Mouse (Mus musculus) forebrain, embryonic 10.5 days (tissue): ENCODE measurements around the gene Rnf7. TPM values are rescaled to one million over a fixed set of nuclear protein-coding genes. Genes with fewer than 3 reads are reported as not detected.
A peak's percentile ranks its signal among the peaks of the same experiment; 100 is the strongest.

Source experiments
- DNase-seq: peaks from one replicate; pipeline ENCODE4 v3.0.0-alpha.2; 2017; ENCODE audit warnings: low spot score; ENCODE audit errors: extremely low spot score
- H3K27ac ChIP-seq: fragments of 300-500 bp; sonication (generic); 2 replicates; pipeline ENCODE4 v1.5.1; 2016; ENCODE audit warnings: mild to moderate bottlenecking
- H3K27me3 ChIP-seq: fragments of 300-500 bp; sonication (generic); 2 replicates; pipeline ENCODE4 v1.6.1; 2016; ENCODE audit warnings: mild to moderate bottlenecking; ENCODE audit not compliant: poor library complexity, severe bottlenecking
- H3K36me3 ChIP-seq: fragments of 300-500 bp; sonication (generic); replicated peaks from 2 replicates; pipeline ENCODE4 v1.6.1; 2016; ENCODE audit warnings: mild to moderate bottlenecking, moderate library complexity
- H3K4me1 ChIP-seq: fragments of 300-500 bp; sonication (generic); 2 replicates; pipeline ENCODE4 v1.6.1; 2016
- H3K4me3 ChIP-seq: fragments of 300-500 bp; sonication (generic); 2 replicates; pipeline ENCODE4 v1.5.1; 2016; ENCODE audit warnings: mild to moderate bottlenecking, moderate library complexity
- H3K9me3 ChIP-seq: fragments of 300-500 bp; sonication (generic); 2 replicates; pipeline ENCODE4 v1.6.1; 2016; ENCODE audit warnings: mild to moderate bottlenecking, moderate library complexity
- WGBS: fragments of 180-500 bp; shearing (Covaris S2); methylation state at CpG from one replicate; pipeline ENCODE4 v1.1.7; 2016; 5-methylcytosine and 5-hydroxymethylcytosine counted together
- polyA plus RNA-seq: library from polyadenylated mRNA; unstranded; fragments of >200 nt; fragmentation: Nextera tagmentation; extraction: Ambion mirVana; gene quantifications from 2 replicates; pipeline ENCODE4 v1.2.1, GENCODE M21; 2016

Rnf7 gene
- polyA plus RNA-seq, 1 experiment from 2014 or later = 269 TPM

- Histone ChIP-seq H3K27ac (peak overlapping the region; percentile 75), H3K4me3 (no peak overlapping the region), H3K9me3 (peaks cover 15% of the 10 kb centered on the region), H3K36me3 (peaks cover 27% of the 10 kb centered on the region), H3K27me3 (no peaks in the 10 kb centered on the region), H3K4me1 (peaks cover 31% of the 10 kb centered on the region)
- WGBS = 50% methylated on average over 10 of the region's 10 CpGs
- DNase-seq = no peak
Observed at GRCm38 (mm10) chr9:96460117-96460865, 18.2 kb downstream of the Rnf7 start.

GRCm38 (mm10) chr9:96455618-96456017, 22.9 kb downstream of the Rnf7 start:
- H3K27ac ChIP-seq = no peak overlapping the region
- H3K4me1 ChIP-seq = peaks cover 35% of the 10 kb centered on the region
- no peaks in the 10 kb centered on the region; the same call in 1 of the 2 replicates for H3K27me3 ChIP-seq
- H3K36me3 ChIP-seq = no peaks in the 10 kb centered on the region
- 84% methylated on average over 8 of the region's 8 CpGs for WGBS
- DNase-seq = no peak
- H3K9me3 ChIP-seq = no peaks in the 10 kb centered on the region
- H3K4me3 ChIP-seq = no peak overlapping the region

GRCm38 (mm10) chr9:96452956-96453355, 25.5 kb downstream of the Rnf7 start:
- peaks cover 12% of the 10 kb centered on the region for H3K4me1 ChIP-seq
- no peaks in the 10 kb centered on the region for H3K9me3 ChIP-seq
- whole genome bisulfite sequencing = 91% methylated on average over 4 of the region's 4 CpGs
- no peak overlapping the region for H3K4me3 ChIP-seq
- DNase-seq = no peak
- H3K27me3 ChIP-seq = peaks cover 12% of the 10 kb centered on the region; the same call in 1 of the 2 replicates
- H3K36me3 ChIP-seq = no peaks in the 10 kb centered on the region
- H3K27ac ChIP-seq = no peak overlapping the region

GRCm38 (mm10) chr9:96450900-96451720, 27.4 kb downstream of the Rnf7 start:
- no peak overlapping the region for H3K4me3 ChIP-seq
- 60% methylated on average over 12 of the region's 12 CpGs for WGBS
- no peak overlapping the region for H3K27ac ChIP-seq
- DNase-seq = no peak
- peaks cover 12% of the 10 kb centered on the region for H3K4me1 ChIP-seq
- peaks cover 12% of the 10 kb centered on the region; the same call in 1 of the 2 replicates for H3K27me3 ChIP-seq
- no peaks in the 10 kb centered on the region for H3K9me3 ChIP-seq
- H3K36me3 ChIP-seq = no peaks in the 10 kb centered on the region

- Histone ChIP-seq H3K27me3 (peaks cover 12% of the 10 kb centered on the region; the same call in 1 of the 2 replicates), H3K4me1 (peaks cover 7% of the 10 kb centered on the region), H3K9me3 (no peaks in the 10 kb centered on the region), H3K36me3 (no peaks in the 10 kb centered on the region), H3K4me3 (no peak overlapping the region), H3K27ac (no peak overlapping the region)
- no peak for DNase-seq
- WGBS = 88% methylated on average over 9 of the region's 9 CpGs
Observed at GRCm38 (mm10) chr9:96449514-96449913, 29.0 kb downstream of the Rnf7 start.

- Histone ChIP-seq H3K9me3 (no peaks in the 10 kb centered on the region), H3K27ac (no peak overlapping the region), H3K36me3 (no peaks in the 10 kb centered on the region), H3K27me3 (peaks cover 28% of the 10 kb centered on the region), H3K4me3 (no peak overlapping the region), H3K4me1 (peaks cover 14% of the 10 kb centered on the region)
- no peak for DNase-seq
- 86% methylated on average over 4 of the region's 4 CpGs for WGBS
Observed at GRCm38 (mm10) chr9:96445351-96445750, 33.1 kb downstream of the Rnf7 start.

GRCm38 (mm10) chr9:96442081-96442480, 36.4 kb downstream of the Rnf7 start:
- no peaks in the 10 kb centered on the region for H3K36me3 ChIP-seq
- 0 out of 2 replicates have a peak overlapping the region, but pooled peaks have one; percentile 40 for H3K27ac ChIP-seq
- DNase-seq = no peak
- 11% methylated on average over 10 of the region's 10 CpGs for WGBS
- peak overlapping the region; percentile 9; the same call in 1 of the 2 replicates for H3K4me3 ChIP-seq
- peaks cover 36% of the 10 kb centered on the region for H3K4me1 ChIP-seq
- H3K9me3 ChIP-seq = no peaks in the 10 kb centered on the region
- peaks cover 50% of the 10 kb centered on the region for H3K27me3 ChIP-seq

- H3K27ac ChIP-seq = peak overlapping the region; percentile 84
Observed at GRCm38 (mm10) chr9:96438334-96438871, 40.1 kb downstream of the Rnf7 start.

GRCm38 (mm10) chr9:96437805-96438333, 40.6 kb downstream of the Rnf7 start:
- H3K27ac ChIP-seq = peak overlapping the region; percentile 84
- DNase-seq = peak; percentile 58
- H3K36me3 ChIP-seq = no peaks in the 10 kb centered on the region
- no peaks in the 10 kb centered on the region for H3K9me3 ChIP-seq
- WGBS = under 1% methylated on average over 25 of the region's 25 CpGs
- peaks cover 62% of the 10 kb centered on the region for H3K27me3 ChIP-seq
- H3K4me3 ChIP-seq = peak overlapping the region; percentile 55
- peaks cover 46% of the 10 kb centered on the region for H3K4me1 ChIP-seq

More at GRCm38 (mm10) chr9:96438334-96438871, 40.1 kb downstream of the Rnf7 start:
- Histone ChIP-seq H3K36me3 (no peaks in the 10 kb centered on the region), H3K4me3 (peak overlapping the region; percentile 55), H3K4me1 (peaks cover 46% of the 10 kb centered on the region), H3K9me3 (no peaks in the 10 kb centered on the region), H3K27me3 (peaks cover 62% of the 10 kb centered on the region)
- DNase-seq = peak; percentile 26
- WGBS = 5% methylated on average over 8 of the region's 8 CpGs

- 9% methylated on average over 28 of the region's 28 CpGs for whole genome bisulfite sequencing
- Histone ChIP-seq H3K27ac (peak overlapping the region; percentile 84), H3K4me3 (peak overlapping the region; percentile 55), H3K36me3 (no peaks in the 10 kb centered on the region), H3K4me1 (peaks cover 40% of the 10 kb centered on the region), H3K9me3 (no peaks in the 10 kb centered on the region), H3K27me3 (peaks cover 62% of the 10 kb centered on the region)
- DNase-seq = peak; percentile 25
Observed at GRCm38 (mm10) chr9:96436901-96437804, 41.3 kb downstream of the Rnf7 start.

GRCm38 (mm10) chr9:96432575-96432974, 45.9 kb downstream of the Rnf7 start:
- peaks cover 23% of the 10 kb centered on the region for H3K4me1 ChIP-seq
- H3K4me3 ChIP-seq = no peak overlapping the region
- WGBS = 90% methylated on average over 3 of the region's 3 CpGs
- H3K27ac ChIP-seq = no peak overlapping the region
- DNase-seq = no peak
- H3K36me3 ChIP-seq = no peaks in the 10 kb centered on the region
- peaks cover 21% of the 10 kb centered on the region for H3K27me3 ChIP-seq
- H3K9me3 ChIP-seq = no peaks in the 10 kb centered on the region

GRCm38 (mm10) chr9:96431081-96431480, 47.4 kb downstream of the Rnf7 start:
- WGBS = 76% methylated on average over 3 of the region's 3 CpGs
- DNase-seq = no peak

More at GRCm38 (mm10) chr9:96431081-96431480, 47.4 kb downstream of the Rnf7 start:
- H3K9me3 ChIP-seq = no peaks in the 10 kb centered on the region
- no peak overlapping the region for H3K27ac ChIP-seq
- no peak overlapping the region for H3K4me3 ChIP-seq
- peaks cover 6% of the 10 kb centered on the region for H3K27me3 ChIP-seq
- peaks cover 8% of the 10 kb centered on the region for H3K4me1 ChIP-seq
- H3K36me3 ChIP-seq = no peaks in the 10 kb centered on the region
